Mouse (Mus musculus) mature B cell (primary cell): ENCODE results near the gene Rpusd4.

Experiments
- in situ Hi-C: fragments of 300-500 bp; cut with MboI; formaldehyde crosslinking; loops from 2 replicates; pipeline ENCODE4 v1.14.3; 2019

The Rpusd4 gene

GRCm38 (mm10) chr9:35267146-35267975 is at the start of gene Rpusd4, which contains the start of gene Fam118b:
TSS of gene Rpusd4 (plus strand) at chr9:35267865.
TSS of gene Fam118b (minus strand) at chr9:35267805.
- in situ Hi-C loops = no loop called here

- in situ Hi-C loops = no loop called here
These were observed 49.7 kb upstream of the Rpusd4 start for GRCm38 (mm10) chr9:35217963-35218362.

GRCm38 (mm10) chr9:35223466-35223865 is 44.2 kb upstream of the Rpusd4 start:
- in situ Hi-C loops = no loop called here

- in situ Hi-C loops = no loop called here
These were observed 39.0 kb upstream of the Rpusd4 start for GRCm38 (mm10) chr9:35228671-35229070.

GRCm38 (mm10) chr9:35235996-35236395 is 31.7 kb upstream of the Rpusd4 start:
- in situ Hi-C loops = no loop called here

- in situ Hi-C loops = no loop called here
These were observed 29.3 kb upstream of the Rpusd4 start for GRCm38 (mm10) chr9:35238371-35238770.

GRCm38 (mm10) chr9:35238915-35239571 is 28.6 kb upstream of the Rpusd4 start:
- in situ Hi-C loops = no loop called here

GRCm38 (mm10) chr9:35239734-35240133 is 27.9 kb upstream of the Rpusd4 start:
- in situ Hi-C loops = no loop called here

- in situ Hi-C loops = no loop called here
These were observed 20.3 kb upstream of the Rpusd4 start for GRCm38 (mm10) chr9:35247405-35247804.

- in situ Hi-C loops = no loop called here
These were observed 18.2 kb upstream of the Rpusd4 start for GRCm38 (mm10) chr9:35249476-35249875.

GRCm38 (mm10) chr9:35257365-35257764 is 10.3 kb upstream of the Rpusd4 start:
- in situ Hi-C loops = no loop called here

GRCm38 (mm10) chr9:35262418-35262817 is 5.2 kb upstream of the Rpusd4 start:
- in situ Hi-C loops = no loop called here

GRCm38 (mm10) chr9:35263431-35263830 is 4.2 kb upstream of the Rpusd4 start:
- in situ Hi-C loops = no loop called here

GRCm38 (mm10) chr9:35264509-35264908 is 3.2 kb upstream of the Rpusd4 start:
- in situ Hi-C loops = no loop called here

GRCm38 (mm10) chr9:35267976-35268715 is 481 bp downstream of the Rpusd4 start:
- in situ Hi-C loops = no loop called here

GRCm38 (mm10) chr9:35277855-35278365 is 10.2 kb downstream of the Rpusd4 start:
- in situ Hi-C loops = no loop called here

- in situ Hi-C loops = no loop called here
These were observed 10.8 kb downstream of the Rpusd4 start for GRCm38 (mm10) chr9:35278451-35278850.

- in situ Hi-C loops = loop anchor here (5.0 to 10.0 kb wide), 2 partner anchors 133 to 260 kb away; no protein-coding TSS in a partner anchor
These were observed 14.6 kb downstream of the Rpusd4 start for GRCm38 (mm10) chr9:35282006-35282850.

- in situ Hi-C loops = loop anchor here (5.0 to 10.0 kb wide), 2 partner anchors 132 to 259 kb away; no protein-coding TSS in a partner anchor
These were observed 15.2 kb downstream of the Rpusd4 start for GRCm38 (mm10) chr9:35282851-35283200.

GRCm38 (mm10) chr9:35283415-35284069 is 15.9 kb downstream of the Rpusd4 start:
- in situ Hi-C loops = loop anchor here (5.0 to 10.0 kb wide), 2 partner anchors 131 to 259 kb away; no protein-coding TSS in a partner anchor
